Mouse (Mus musculus) yolk sac, embryonic 10.5 days (tissue): Measurements from ENCODE around the gene Zbtb18.
"Not testable (repeated sequence)": the region's sequence is repeated elsewhere in the genome, so short reads cannot be mapped to it uniquely, and the experiment has no call there.

ENCODE experiments used
- DNase-seq: peaks from one replicate; pipeline ENCODE4 v3.0.0-alpha.2; 2017; ENCODE audit warnings: low spot score

The Zbtb18 gene

DNA sequence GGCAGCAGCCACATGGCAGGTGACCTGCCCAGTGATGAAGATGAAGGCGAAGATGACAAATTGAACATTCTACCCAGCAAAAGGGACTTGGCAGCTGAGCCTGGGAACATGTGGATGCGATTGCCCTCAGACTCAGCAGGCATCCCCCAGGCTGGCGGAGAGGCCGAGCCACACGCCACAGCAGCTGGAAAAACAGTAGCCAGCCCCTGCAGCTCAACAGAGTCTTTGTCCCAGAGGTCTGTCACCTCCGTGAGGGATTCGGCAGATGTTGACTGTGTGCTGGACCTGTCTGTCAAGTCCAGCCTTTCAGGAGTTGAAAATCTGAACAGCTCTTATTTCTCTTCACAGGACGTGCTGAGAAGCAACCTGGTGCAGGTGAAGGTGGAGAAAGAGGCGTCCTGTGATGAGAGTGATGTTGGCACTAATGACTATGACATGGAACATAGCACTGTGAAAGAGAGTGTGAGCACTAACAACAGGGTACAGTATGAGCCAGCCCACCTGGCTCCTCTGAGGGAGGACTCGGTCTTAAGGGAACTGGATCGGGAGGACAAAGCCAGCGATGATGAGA is 5.5 kb downstream of the Zbtb18 start:
- no peak for DNase-seq

GRCm38 (mm10) chr1:177448121-177448561 is 6.0 kb downstream of the Zbtb18 start:
- DNase-seq = no peak

GRCm38 (mm10) chr1:177448921-177449320 is 6.8 kb downstream of the Zbtb18 start:
- DNase-seq = no peak

DNA sequence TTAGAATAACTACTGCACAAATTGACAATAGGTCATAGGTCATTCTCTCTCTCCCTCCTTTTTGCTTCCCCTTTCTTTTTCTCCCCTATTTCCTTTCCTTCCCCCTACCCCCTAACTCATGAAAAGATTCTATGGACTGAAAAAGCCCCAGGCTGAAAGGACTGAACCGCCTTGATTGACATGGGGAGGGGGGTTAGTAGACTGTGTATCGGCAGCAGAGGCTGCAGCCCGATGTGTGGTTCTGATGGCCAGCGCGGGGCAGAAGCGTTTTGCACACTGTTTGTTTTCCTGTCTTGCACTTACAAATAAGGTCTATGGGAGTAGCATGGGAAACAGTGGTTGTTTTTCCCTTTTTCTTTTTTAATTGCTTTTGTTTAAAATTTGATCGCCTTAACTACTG is 7.7 kb downstream of the Zbtb18 start:
- DNase-seq = not testable (repeated sequence)

GRCm38 (mm10) chr1:177451041-177451440 is 8.9 kb downstream of the Zbtb18 start:
- no peak for DNase-seq

DNA sequence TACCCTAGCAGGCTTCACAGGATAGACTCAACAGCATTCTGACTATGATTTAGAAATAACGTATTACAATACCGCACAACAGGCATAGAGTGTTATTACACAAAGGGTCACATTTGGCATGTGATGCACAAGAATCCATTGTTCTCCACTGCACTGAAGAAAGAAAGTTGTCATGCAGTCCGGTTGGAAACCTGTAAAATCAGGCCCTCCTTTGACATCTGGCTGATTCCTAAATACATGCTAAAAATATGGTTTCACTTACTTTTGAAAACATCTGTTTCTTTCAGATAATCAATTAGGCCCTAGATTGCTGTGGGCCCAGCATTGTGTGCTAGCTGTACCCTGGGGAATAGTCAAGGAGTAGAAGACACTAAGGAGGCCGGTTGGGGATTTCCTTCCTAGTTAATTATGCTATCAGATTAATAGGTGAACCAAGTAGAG is 9.9 kb downstream of the Zbtb18 start:
- no peak for DNase-seq

- no peak for DNase-seq
These were observed 10.8 kb downstream of the Zbtb18 start for GRCm38 (mm10) chr1:177452987-177453386.

- peak; percentile 55 for DNase-seq
These were observed 11.7 kb downstream of the Zbtb18 start for GRCm38 (mm10) chr1:177453806-177454205.

DNA sequence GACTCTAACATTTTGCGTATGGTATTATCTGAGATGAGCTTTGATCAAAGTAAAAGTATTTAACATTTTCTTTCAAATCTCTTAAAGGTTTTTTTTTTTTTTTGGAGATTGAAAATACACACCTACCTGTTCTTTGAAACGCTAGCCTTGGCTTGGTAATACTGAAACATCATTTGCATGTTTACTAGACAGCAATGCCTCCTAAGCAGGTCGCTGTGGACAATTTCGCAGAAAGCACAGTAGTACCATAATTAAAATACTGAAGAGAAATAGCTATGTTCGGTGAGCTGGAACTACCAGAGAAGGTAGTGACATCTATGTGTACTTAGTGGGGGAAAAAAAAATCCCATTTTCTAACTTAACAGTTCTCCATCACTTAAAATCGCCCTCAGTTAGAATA is 12.3 kb downstream of the Zbtb18 start:
- DNase-seq = no peak

- DNase-seq = no peak
These were observed 13.3 kb downstream of the Zbtb18 start for GRCm38 (mm10) chr1:177455466-177455865.

DNA sequence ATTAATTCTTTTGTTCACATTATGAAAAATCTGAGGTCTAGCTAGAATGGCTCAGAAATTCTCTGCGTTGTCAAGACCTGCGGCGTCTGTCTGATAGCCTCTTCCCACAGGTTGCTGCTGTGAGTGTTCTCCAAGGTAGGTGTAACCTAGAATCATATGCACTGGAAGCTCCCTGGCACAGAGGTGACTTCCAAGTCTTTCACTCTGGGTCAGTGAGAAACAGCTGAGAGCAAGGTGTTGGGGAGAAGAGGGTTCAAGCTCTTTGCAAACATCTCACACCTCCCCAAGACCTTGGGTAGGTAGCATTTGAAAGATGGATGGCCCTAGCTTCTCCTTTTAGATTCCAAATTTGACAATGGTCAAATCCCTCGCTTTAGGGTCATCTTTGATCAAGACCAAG is 14.1 kb downstream of the Zbtb18 start:
- DNase-seq = no peak

DNA sequence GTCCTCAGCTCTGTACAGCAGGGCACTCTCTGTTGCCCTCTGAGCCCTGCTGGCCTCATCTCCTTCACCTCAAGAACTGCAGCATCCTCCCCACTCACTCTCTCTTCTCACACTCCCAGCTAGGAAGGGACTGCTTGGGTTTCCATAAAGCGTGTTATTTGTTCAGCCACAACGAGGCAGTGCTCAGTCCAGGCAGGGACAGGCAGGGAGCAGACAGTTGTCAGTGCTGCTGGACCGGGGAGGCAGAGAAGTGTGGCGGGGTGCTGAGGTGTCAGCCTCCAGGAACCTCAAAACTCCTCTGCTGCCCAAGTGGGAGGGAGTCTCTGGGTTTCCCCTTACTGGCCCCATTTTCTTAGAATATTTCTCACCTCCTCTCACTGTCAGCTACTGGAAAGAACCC is 14.6 kb downstream of the Zbtb18 start:
- no peak for DNase-seq

DNA sequence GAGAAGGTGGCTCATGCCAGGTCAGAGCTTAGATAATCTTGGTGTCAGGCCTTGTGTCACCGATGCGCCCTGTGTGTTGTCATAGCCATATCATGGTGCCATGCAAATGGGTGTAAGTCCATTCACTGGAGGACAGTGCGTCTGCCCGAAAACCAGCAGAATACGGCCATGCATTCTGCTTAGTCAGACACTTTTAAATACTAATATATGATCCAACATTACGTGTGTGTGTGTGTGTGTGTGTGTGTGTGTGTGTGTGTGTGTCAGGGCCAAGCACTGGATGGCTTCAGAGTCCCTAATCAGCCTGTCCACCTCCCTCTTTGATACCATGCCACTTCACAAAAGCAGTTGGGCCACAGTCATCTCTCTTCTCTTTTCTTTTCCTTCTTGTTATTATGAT is 15.8 kb downstream of the Zbtb18 start:
- no peak for DNase-seq

DNA sequence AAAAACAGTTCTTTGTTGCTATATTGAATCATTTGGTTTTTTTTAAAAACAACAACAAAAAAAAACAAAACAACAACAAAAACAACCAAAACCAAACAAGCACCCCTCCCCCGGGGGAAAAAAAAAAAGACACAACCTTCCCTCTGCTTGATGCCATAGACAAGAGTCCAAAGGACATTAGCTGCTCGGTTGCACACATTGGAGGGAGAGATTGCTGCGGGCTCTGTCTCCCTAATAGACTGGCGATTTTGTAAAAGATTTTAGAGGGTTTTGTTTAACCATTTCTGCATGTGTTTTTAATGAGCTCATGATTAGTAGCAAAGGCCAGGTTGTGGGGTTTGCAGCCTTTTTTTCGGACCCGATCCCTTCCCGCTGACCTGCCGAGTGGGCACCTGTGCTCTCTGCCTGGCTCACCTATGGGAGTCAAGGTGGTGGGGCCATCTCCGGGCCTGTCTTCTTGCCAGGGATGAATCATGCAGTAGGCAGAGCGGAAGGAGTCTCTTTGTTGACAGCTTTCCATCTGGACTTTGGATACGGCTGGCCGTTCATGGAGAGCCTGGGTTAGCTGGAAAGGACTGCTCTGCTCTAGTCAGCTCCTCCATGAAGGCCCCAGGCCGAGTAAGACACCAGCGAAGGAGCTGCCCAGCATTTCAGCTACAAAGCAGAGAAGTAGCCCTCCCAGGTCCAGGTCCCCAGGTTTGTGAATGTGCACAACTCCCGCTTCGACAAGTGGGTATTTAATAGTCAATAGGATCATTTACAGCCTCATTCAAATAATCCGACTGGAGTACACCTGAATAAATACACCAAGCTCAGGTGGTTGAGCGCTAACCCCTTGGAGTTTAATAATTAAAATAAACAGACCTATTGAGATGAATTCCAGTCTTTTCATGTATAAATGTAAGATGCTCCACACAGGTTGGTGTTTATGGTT is 16.6 kb downstream of the Zbtb18 start:
- DNase-seq = peak; percentile 62

DNA sequence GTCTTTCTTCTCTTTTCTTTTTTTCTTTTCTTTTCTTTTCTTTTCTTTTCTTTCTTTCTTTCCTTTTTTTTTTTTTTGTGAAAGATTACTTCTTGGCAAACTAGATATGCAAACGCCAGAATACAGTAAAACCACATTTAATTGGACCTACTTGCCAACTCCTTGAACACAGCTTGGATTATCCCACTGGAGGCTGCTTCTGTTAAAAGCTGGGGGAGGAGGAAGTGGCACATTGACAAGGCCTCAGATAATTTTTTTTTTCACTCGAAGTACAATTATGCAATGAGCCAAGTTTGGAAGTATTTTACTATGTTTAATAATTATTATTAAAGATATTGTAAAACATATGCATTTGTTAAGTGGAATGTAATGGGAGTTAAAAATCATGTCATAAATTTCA is 17.4 kb downstream of the Zbtb18 start:
- no peak for DNase-seq

DNA sequence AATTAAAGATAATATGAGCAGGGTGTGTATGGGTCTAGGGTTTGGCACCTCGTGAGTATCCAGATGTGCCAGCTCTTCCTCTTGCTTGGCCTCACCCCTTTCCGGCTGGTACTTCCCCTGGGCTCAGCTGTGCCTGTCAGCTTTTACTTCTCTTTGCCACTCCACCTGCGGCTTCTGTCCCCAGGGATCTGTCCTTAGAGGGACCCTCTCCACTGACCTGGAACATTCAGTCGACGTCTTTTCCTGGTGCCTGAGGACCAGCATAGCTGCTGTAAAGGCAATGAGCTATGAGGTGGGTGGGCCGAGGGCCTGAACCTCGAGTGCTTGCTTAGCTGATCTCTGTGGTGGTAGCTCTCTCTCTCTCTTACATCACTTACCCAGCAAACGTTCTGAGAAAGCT is 25.0 kb downstream of the Zbtb18 start:
- DNase-seq = no peak

- DNase-seq = no peak
These were observed 26.3 kb downstream of the Zbtb18 start for GRCm38 (mm10) chr1:177468436-177468835.

GRCm38 (mm10) chr1:177470091-177470490 is 27.9 kb downstream of the Zbtb18 start:
- no peak for DNase-seq

DNA sequence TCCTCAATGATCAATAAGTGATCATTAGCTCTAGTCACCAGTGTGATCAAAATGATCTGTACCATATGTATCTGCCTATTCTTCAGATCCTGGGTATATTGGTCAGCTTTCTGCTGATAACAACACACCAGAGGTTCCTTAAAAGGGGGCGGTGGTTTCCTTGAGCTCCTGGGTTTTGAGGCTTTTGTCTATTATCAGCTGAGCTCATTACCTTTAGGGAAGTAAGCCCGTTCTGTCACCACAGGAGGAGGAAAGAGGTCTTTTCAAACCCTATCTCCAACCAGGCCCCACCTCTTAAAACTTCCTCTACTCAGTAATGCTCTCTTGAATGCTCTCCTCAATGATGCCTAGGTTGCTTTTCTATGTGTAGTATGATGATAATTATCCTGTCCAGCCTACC is 28.8 kb downstream of the Zbtb18 start:
- no peak for DNase-seq

- DNase-seq = no peak
These were observed 33.5 kb downstream of the Zbtb18 start for GRCm38 (mm10) chr1:177475542-177476197.

DNA sequence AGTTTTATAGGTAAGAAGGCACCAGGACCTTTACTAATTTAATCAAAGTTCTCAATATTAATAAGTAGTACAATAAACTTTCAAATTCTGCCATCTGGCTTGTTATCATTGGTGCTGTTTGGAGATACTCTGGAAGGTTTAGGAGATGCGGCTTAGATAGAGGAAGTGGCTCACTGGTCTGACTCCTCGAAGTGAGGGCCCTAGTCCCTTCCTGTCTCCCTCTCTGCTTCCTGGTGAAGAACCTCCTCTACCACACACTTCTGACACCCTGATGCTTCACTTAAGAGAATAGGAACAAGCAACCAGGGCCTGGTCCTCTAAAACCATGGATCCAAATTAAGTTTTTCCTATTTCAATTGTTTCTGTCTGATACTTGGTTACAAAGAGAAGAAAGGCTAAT is 36.4 kb downstream of the Zbtb18 start:
- no peak for DNase-seq

- no peak for DNase-seq
These were observed 37.3 kb downstream of the Zbtb18 start for GRCm38 (mm10) chr1:177479356-177480004.
